Mouse (Mus musculus): ENCODE results near the gene Hoxd3.

- no peak for TF ChIP-seq CTCF (IDR thresholded peaks at IDR 0.05; ENCODE audit: insufficient read depth, low read length)
- TF ChIP-seq POLR2A (IDR thresholded peaks at IDR 0.05; ENCODE audit: borderline replicate concordance, extremely low read depth, low read depth, low read length): no peak
Observed at GRCm38 (mm10) chr2:74734451-74734850, 22.7 kb downstream of the Hoxd3 start.

Data from lung, adult 2 months (tissue).